Mouse (Mus musculus): Measurements from ENCODE around the gene Myd88.

GRCm38 (mm10) chr9:119305863-119306262 is 35.3 kb downstream of the Myd88 start:
- TF ChIP-seq POLR2A (IDR thresholded peaks at IDR 0.05; ENCODE audit: borderline replicate concordance, insufficient read depth, low read length) = no peak
- TF ChIP-seq CTCF (IDR thresholded peaks at IDR 0.05; ENCODE audit: borderline replicate concordance, insufficient read depth, low read depth, low read length) = no peak
